Mouse (Mus musculus): ENCODE data around the gene 4930442H23Rik.
"Not testable (repeated sequence)": the region's sequence is repeated elsewhere in the genome, so short reads cannot be mapped to it uniquely, and the experiment has no call there.

The 4930442H23Rik gene

GRCm38 (mm10) chr10:81187161-81187560 is 3.5 kb upstream of the 4930442H23Rik start:
- no peak for TF ChIP-seq NANOG (IDR thresholded peaks at IDR 0.05; ENCODE audit: borderline replicate concordance, low read length)
- no peak for TF ChIP-seq CTCF (conservative IDR thresholded peaks at IDR 0.05; ENCODE audit: low read length)
- no peak for TF ChIP-seq POU5F1 (IDR thresholded peaks at IDR 0.05; ENCODE audit: borderline replicate concordance, low read length)
- H3K9me3 ChIP-seq (ENCODE audit: low read length): no peaks in the 10 kb centered on the region
- H3K36me3 ChIP-seq (ENCODE audit: insufficient read depth, low read length): peaks cover 67% of the 10 kb centered on the region
- H3K4me3 ChIP-seq (replicated peaks; ENCODE audit: low read length): no peak overlapping the region
- H3K27me3 ChIP-seq (ENCODE audit: insufficient read depth, low read length): no peaks in the 10 kb centered on the region
- peaks cover 73% of the 10 kb centered on the region for H3K4me1 ChIP-seq (replicated peaks; ENCODE audit: low read depth, low read length)

- Histone ChIP-seq H3K9me3 (ENCODE audit: low read length) (no peaks in the 10 kb centered on the region), H3K4me3 (replicated peaks; ENCODE audit: low read length) (peak overlapping the region; percentile 86; the same call in 1 of the 2 replicates), H3K36me3 (ENCODE audit: insufficient read depth, low read length) (peaks cover 78% of the 10 kb centered on the region), H3K4me1 (replicated peaks; ENCODE audit: low read depth, low read length) (peaks cover 70% of the 10 kb centered on the region), H3K27me3 (ENCODE audit: insufficient read depth, low read length) (no peaks in the 10 kb centered on the region)
- TF ChIP-seq CTCF (conservative IDR thresholded peaks at IDR 0.05; ENCODE audit: low read length): no peak
Observed at GRCm38 (mm10) chr10:81184765-81185164, 1.1 kb upstream of the 4930442H23Rik start.

GRCm38 (mm10) chr10:81182336-81183333 is 1.0 kb downstream of the 4930442H23Rik start, which contains the start of gene Dapk3:
Gene Dapk3 (plus strand): TSS chr10:81183005.
- H3K9me3 ChIP-seq (ENCODE audit: low read length): no peaks in the 10 kb centered on the region
- peaks cover 76% of the 10 kb centered on the region for H3K4me1 ChIP-seq (replicated peaks; ENCODE audit: low read depth, low read length)
- peak within 1 kb of the TSS; percentile 86 for H3K4me3 ChIP-seq (replicated peaks; ENCODE audit: low read length)
- no peak for TF ChIP-seq NANOG (IDR thresholded peaks at IDR 0.05; ENCODE audit: borderline replicate concordance, low read length)
- TF ChIP-seq POU5F1 (IDR thresholded peaks at IDR 0.05; ENCODE audit: borderline replicate concordance, low read length): no peak
- no peak for TF ChIP-seq CTCF (conservative IDR thresholded peaks at IDR 0.05; ENCODE audit: low read length)
- H3K36me3 ChIP-seq (ENCODE audit: insufficient read depth, low read length): peaks cover 85% of the 10 kb centered on the region
- H3K27me3 ChIP-seq (ENCODE audit: insufficient read depth, low read length): no peaks in the 10 kb centered on the region

GRCm38 (mm10) chr10:81181860-81182259 is 1.8 kb downstream of the 4930442H23Rik start:
- H3K27me3 ChIP-seq (ENCODE audit: insufficient read depth, low read length); H3K9me3 ChIP-seq (ENCODE audit: low read length); H3K4me3 ChIP-seq (replicated peaks; ENCODE audit: low read length): not testable (repeated sequence)
- Histone ChIP-seq H3K36me3 (ENCODE audit: insufficient read depth, low read length) (peaks cover 85% of the 10 kb centered on the region), H3K4me1 (replicated peaks; ENCODE audit: low read depth, low read length) (peaks cover 71% of the 10 kb centered on the region)

GRCm38 (mm10) chr10:81180946-81181345 is 2.7 kb downstream of the 4930442H23Rik start:
- no peak for TF ChIP-seq POU5F1 (IDR thresholded peaks at IDR 0.05; ENCODE audit: borderline replicate concordance, low read length)
- TF ChIP-seq NANOG (IDR thresholded peaks at IDR 0.05; ENCODE audit: borderline replicate concordance, low read length): no peak
- TF ChIP-seq CTCF (conservative IDR thresholded peaks at IDR 0.05; ENCODE audit: low read length): no peak
- Histone ChIP-seq H3K4me3 (replicated peaks; ENCODE audit: low read length) (peak overlapping the region; percentile 99), H3K9me3 (ENCODE audit: low read length) (no peaks in the 10 kb centered on the region), H3K36me3 (ENCODE audit: insufficient read depth, low read length) (peaks cover 81% of the 10 kb centered on the region), H3K27me3 (ENCODE audit: insufficient read depth, low read length) (no peaks in the 10 kb centered on the region), H3K4me1 (replicated peaks; ENCODE audit: low read depth, low read length) (peaks cover 71% of the 10 kb centered on the region)

- Histone ChIP-seq H3K36me3 (ENCODE audit: insufficient read depth, low read length) (peaks cover 70% of the 10 kb centered on the region), H3K4me1 (replicated peaks; ENCODE audit: low read depth, low read length) (peaks cover 71% of the 10 kb centered on the region), H3K4me3 (replicated peaks; ENCODE audit: low read length) (peak overlapping the region; percentile 99), H3K27me3 (ENCODE audit: insufficient read depth, low read length) (no peaks in the 10 kb centered on the region), H3K9me3 (ENCODE audit: low read length) (no peaks in the 10 kb centered on the region)
- TF ChIP-seq POU5F1 (IDR thresholded peaks at IDR 0.05; ENCODE audit: borderline replicate concordance, low read length) (no peak), CTCF (conservative IDR thresholded peaks at IDR 0.05; ENCODE audit: low read length) (peak; percentile 31)
Observed at GRCm38 (mm10) chr10:81179451-81180342, 4.0 kb downstream of the 4930442H23Rik start.

GRCm38 (mm10) chr10:81178927-81179326 is 4.7 kb downstream of the 4930442H23Rik start:
- Histone ChIP-seq H3K9me3 (ENCODE audit: low read length) (no peaks in the 10 kb centered on the region), H3K4me3 (replicated peaks; ENCODE audit: low read length) (peak overlapping the region; percentile 99), H3K4me1 (replicated peaks; ENCODE audit: low read depth, low read length) (peaks cover 71% of the 10 kb centered on the region), H3K36me3 (ENCODE audit: insufficient read depth, low read length) (peaks cover 62% of the 10 kb centered on the region), H3K27me3 (ENCODE audit: insufficient read depth, low read length) (no peaks in the 10 kb centered on the region)
- no peak for TF ChIP-seq POU5F1 (IDR thresholded peaks at IDR 0.05; ENCODE audit: borderline replicate concordance, low read length)
- TF ChIP-seq NANOG (IDR thresholded peaks at IDR 0.05; ENCODE audit: borderline replicate concordance, low read length): no peak
- no peak for TF ChIP-seq CTCF (conservative IDR thresholded peaks at IDR 0.05; ENCODE audit: low read length)

GRCm38 (mm10) chr10:81177958-81178712 is 5.5 kb downstream of the 4930442H23Rik start:
- TF ChIP-seq POU5F1 (IDR thresholded peaks at IDR 0.05; ENCODE audit: borderline replicate concordance, low read length) (no peak), CTCF (conservative IDR thresholded peaks at IDR 0.05; ENCODE audit: low read length) (no peak), NANOG (IDR thresholded peaks at IDR 0.05; ENCODE audit: borderline replicate concordance, low read length) (no peak)
- Histone ChIP-seq H3K4me3 (replicated peaks; ENCODE audit: low read length) (peak overlapping the region; percentile 99), H3K4me1 (replicated peaks; ENCODE audit: low read depth, low read length) (peaks cover 73% of the 10 kb centered on the region), H3K27me3 (ENCODE audit: insufficient read depth, low read length) (no peaks in the 10 kb centered on the region), H3K36me3 (ENCODE audit: insufficient read depth, low read length) (peaks cover 59% of the 10 kb centered on the region), H3K9me3 (ENCODE audit: low read length) (no peaks in the 10 kb centered on the region)
